Mouse (Mus musculus) intestine, embryonic 15.5 days (tissue): ENCODE results near the gene Vps9d1. TPM values are rescaled to one million over a fixed set of nuclear protein-coding genes. Genes with fewer than 3 reads are reported as not detected.
"Not testable (repeated sequence)": the region's sequence is repeated elsewhere in the genome, so short reads cannot be mapped to it uniquely, and the experiment has no call there.

Experiments
- ATAC-seq: fragments of 200-750 bp; cut with Nextera tagmentation; 2 replicates; pipeline ENCODE4 v1.8.0; 2017; ENCODE audit warnings: moderate TSS enrichment, moderate library complexity
- H3K27ac ChIP-seq: fragments of 300-500 bp; sonication (generic); 2 replicates; pipeline ENCODE4 v1.5.1; 2015; ENCODE audit warnings: mild to moderate bottlenecking, inconsistent platforms
- H3K27me3 ChIP-seq: fragments of 300-500 bp; sonication (generic); replicated peaks from 2 replicates; pipeline ENCODE4 v1.6.1; 2015; ENCODE audit warnings: inconsistent platforms
- H3K36me3 ChIP-seq: fragments of 300-500 bp; sonication (generic); 2 replicates; pipeline ENCODE4 v1.6.1; 2015; ENCODE audit warnings: inconsistent platforms
- H3K4me1 ChIP-seq: fragments of 300-500 bp; sonication (generic); replicated peaks from 2 replicates; pipeline ENCODE4 v1.6.1; 2015; ENCODE audit warnings: inconsistent platforms
- H3K4me2 ChIP-seq: fragments of 300-500 bp; sonication (generic); replicated peaks from 2 replicates; pipeline ENCODE4 v1.6.1; 2015; ENCODE audit warnings: mild to moderate bottlenecking, inconsistent platforms
- H3K4me3 ChIP-seq: fragments of 300-500 bp; sonication (generic); replicated peaks from 2 replicates; pipeline ENCODE4 v1.5.1; 2015; ENCODE audit warnings: inconsistent platforms
- H3K9ac ChIP-seq: fragments of 300-500 bp; sonication (generic); 2 replicates; pipeline ENCODE4 v1.6.1; 2015; ENCODE audit warnings: inconsistent platforms
- H3K9me3 ChIP-seq: fragments of 300-500 bp; sonication (generic); 2 replicates; pipeline ENCODE4 v1.6.1; 2016; ENCODE audit warnings: inconsistent platforms
- WGBS: fragments of 180-500 bp; shearing (Covaris S2); methylation state at CpG from one replicate; pipeline ENCODE4 v1.1.7; 2015; 5-methylcytosine and 5-hydroxymethylcytosine counted together
- polyA plus RNA-seq: library from polyadenylated mRNA; unstranded; fragments of >200 nt; fragmentation: Nextera tagmentation; extraction: Ambion mirVana; gene quantifications from 2 replicates; pipeline ENCODE4 v1.2.1, GENCODE M21; 2015

Gene Vps9d1
- polyA plus RNA-seq, 1 experiment from 2014 or later, result 15.3 TPM

- no peak overlapping the region for H3K4me2 ChIP-seq
- no peak for ATAC-seq
- H3K9ac ChIP-seq, result no peak overlapping the region
- H3K4me3 ChIP-seq, result no peak overlapping the region
- WGBS, result 29% methylated on average over 7 of the region's 7 CpGs
- peaks cover 18% of the 10 kb centered on the region for H3K4me1 ChIP-seq
- H3K27ac ChIP-seq, result no peak overlapping the region
- 0 out of 2 replicates have a peak, but pooled peaks cover 2% of the 10 kb centered on the region for H3K36me3 ChIP-seq
- no peaks in the 10 kb centered on the region for H3K9me3 ChIP-seq
- H3K27me3 ChIP-seq, result peaks cover 22% of the 10 kb centered on the region
Observed at GRCm38 (mm10) chr8:123232553-123232952, 21.6 kb downstream of the Vps9d1 start.

GRCm38 (mm10) chr8:123231742-123232141, 22.4 kb downstream of the Vps9d1 start:
- WGBS, result 51% methylated on average over 5 of the region's 5 CpGs

GRCm38 (mm10) chr8:123230326-123230725, 23.8 kb downstream of the Vps9d1 start:
- WGBS, result 81% methylated on average over 11 of the region's 11 CpGs
- not testable (repeated sequence) for H3K4me3 ChIP-seq, H3K9ac ChIP-seq, ATAC-seq, H3K4me2 ChIP-seq, H3K36me3 ChIP-seq, H3K27ac ChIP-seq, H3K4me1 ChIP-seq, H3K9me3 ChIP-seq
- peaks cover 20% of the 10 kb centered on the region for H3K27me3 ChIP-seq

More at GRCm38 (mm10) chr8:123231742-123232141, 22.4 kb downstream of the Vps9d1 start:
- Histone ChIP-seq H3K27ac (no peak overlapping the region), H3K9ac (no peak overlapping the region), H3K4me1 (peaks cover 15% of the 10 kb centered on the region), H3K4me2 (no peak overlapping the region), H3K36me3 (0 out of 2 replicates have a peak, but pooled peaks cover 2% of the 10 kb centered on the region), H3K27me3 (peaks cover 22% of the 10 kb centered on the region), H3K4me3 (no peak overlapping the region), H3K9me3 (no peaks in the 10 kb centered on the region)
- no peak for ATAC-seq

GRCm38 (mm10) chr8:123228416-123228815, 25.7 kb downstream of the Vps9d1 start:
- Histone ChIP-seq H3K27me3 (peaks cover 2% of the 10 kb centered on the region), H3K4me2 (no peak overlapping the region), H3K36me3 (0 out of 2 replicates have a peak, but pooled peaks cover 2% of the 10 kb centered on the region), H3K4me1 (peaks cover 4% of the 10 kb centered on the region; the same call in 1 of the 2 replicates), H3K9me3 (no peaks in the 10 kb centered on the region), H3K27ac (no peak overlapping the region), H3K9ac (no peak overlapping the region), H3K4me3 (no peak overlapping the region)
- no peak for ATAC-seq
- 97% methylated on average over 1 of the region's 1 CpGs for WGBS

- peak within 1 kb of the TSS; percentile 89 for H3K27ac ChIP-seq
- H3K4me3 ChIP-seq, result peak within 1 kb of the TSS; percentile 81
- H3K27me3 ChIP-seq, result no peaks in the 10 kb centered on the region
- ATAC-seq, result peak; percentile 95
- no peaks in the 10 kb centered on the region for H3K9me3 ChIP-seq
- H3K36me3 ChIP-seq, result 0 out of 2 replicates have a peak, but pooled peaks cover 2% of the 10 kb centered on the region
- peak within 1 kb of the TSS; percentile 90 for H3K9ac ChIP-seq
- WGBS, result 2% methylated on average over 59 of the region's 59 CpGs
- H3K4me2 ChIP-seq, result peak within 1 kb of the TSS; percentile 87
- H3K4me1 ChIP-seq, result peaks cover 4% of the 10 kb centered on the region; the same call in 1 of the 2 replicates
Observed at GRCm38 (mm10) chr8:123224278-123225266, 29.6 kb downstream of the Vps9d1 start, which contains the start of gene Cdk10. Gene Cdk10 (plus strand): TSS chr8:123224842.

DNA sequence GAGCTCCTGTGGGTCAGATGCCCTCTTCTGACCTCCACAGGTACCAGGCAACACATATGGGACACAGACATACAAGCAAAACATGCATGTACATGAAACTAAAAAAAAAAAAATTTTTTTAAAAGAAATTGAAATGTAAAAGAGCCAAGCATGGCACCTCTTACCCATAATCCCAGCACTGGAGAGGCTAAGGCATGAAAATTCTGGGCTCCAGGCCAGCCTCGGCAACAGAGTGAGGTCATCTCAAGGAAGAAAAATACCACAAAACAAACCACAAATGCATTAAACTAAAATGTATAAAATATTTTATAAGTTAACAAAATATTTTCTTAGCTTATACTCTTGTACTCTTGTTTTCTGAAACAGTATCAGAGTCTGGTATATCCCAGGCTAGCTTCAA, 33.2 kb downstream of the Vps9d1 start:
- no peak overlapping the region for H3K4me3 ChIP-seq
- H3K9me3 ChIP-seq, result no peaks in the 10 kb centered on the region
- no peak overlapping the region for H3K4me2 ChIP-seq
- no peaks in the 10 kb centered on the region for H3K36me3 ChIP-seq
- 56% methylated on average over 1 of the region's 1 CpGs for WGBS
- H3K27me3 ChIP-seq, result no peaks in the 10 kb centered on the region
- peaks cover 4% of the 10 kb centered on the region; the same call in 1 of the 2 replicates for H3K4me1 ChIP-seq
- ATAC-seq, result no peak
- H3K27ac ChIP-seq, result no peak overlapping the region
- H3K9ac ChIP-seq, result no peak overlapping the region

DNA sequence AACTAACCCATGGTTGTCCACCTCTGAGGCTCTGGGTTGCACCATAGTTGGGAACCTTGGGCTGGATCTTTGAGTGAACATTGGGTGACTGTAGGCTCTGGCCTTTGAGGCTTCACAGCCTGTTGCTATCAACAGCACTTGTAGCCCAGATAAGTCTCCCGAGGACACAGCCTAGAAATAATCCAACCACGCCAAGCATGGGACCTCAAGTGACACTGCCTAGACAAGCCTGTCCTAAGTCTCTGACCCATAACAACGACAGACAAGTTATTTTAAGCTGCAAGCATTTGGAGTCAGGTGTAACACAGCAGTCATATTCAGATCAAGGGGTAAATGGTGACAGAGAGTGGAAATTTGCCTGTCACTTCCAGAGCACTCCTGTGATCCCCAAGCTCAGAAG, 38.7 kb downstream of the Vps9d1 start:
- no peak for ATAC-seq
- H3K9me3 ChIP-seq, result no peaks in the 10 kb centered on the region
- H3K9ac ChIP-seq, result no peak overlapping the region
- 0 out of 2 replicates have a peak, but pooled peaks cover 1% of the 10 kb centered on the region for H3K36me3 ChIP-seq
- no peaks in the 10 kb centered on the region for H3K27me3 ChIP-seq
- 79% methylated on average over 3 of the region's 3 CpGs for WGBS
- peaks cover 13% of the 10 kb centered on the region for H3K4me1 ChIP-seq
- H3K4me3 ChIP-seq, result no peak overlapping the region
- no peak overlapping the region for H3K27ac ChIP-seq
- no peak overlapping the region for H3K4me2 ChIP-seq

- 15% methylated on average over 22 of the region's 22 CpGs for WGBS
- H3K9ac ChIP-seq, result peak overlapping the region; percentile 92
- ATAC-seq, result peak; percentile 42
- no peaks in the 10 kb centered on the region for H3K9me3 ChIP-seq
- peak overlapping the region; percentile 55; the same call in 1 of the 2 replicates for H3K27ac ChIP-seq
- no peaks in the 10 kb centered on the region for H3K27me3 ChIP-seq
- peak overlapping the region; percentile 89 for H3K4me3 ChIP-seq
- H3K36me3 ChIP-seq, result peaks cover 19% of the 10 kb centered on the region
- H3K4me1 ChIP-seq, result peaks cover 13% of the 10 kb centered on the region
- H3K4me2 ChIP-seq, result peak overlapping the region; percentile 80
Observed at GRCm38 (mm10) chr8:123213118-123213772, 40.9 kb downstream of the Vps9d1 start.

DNA sequence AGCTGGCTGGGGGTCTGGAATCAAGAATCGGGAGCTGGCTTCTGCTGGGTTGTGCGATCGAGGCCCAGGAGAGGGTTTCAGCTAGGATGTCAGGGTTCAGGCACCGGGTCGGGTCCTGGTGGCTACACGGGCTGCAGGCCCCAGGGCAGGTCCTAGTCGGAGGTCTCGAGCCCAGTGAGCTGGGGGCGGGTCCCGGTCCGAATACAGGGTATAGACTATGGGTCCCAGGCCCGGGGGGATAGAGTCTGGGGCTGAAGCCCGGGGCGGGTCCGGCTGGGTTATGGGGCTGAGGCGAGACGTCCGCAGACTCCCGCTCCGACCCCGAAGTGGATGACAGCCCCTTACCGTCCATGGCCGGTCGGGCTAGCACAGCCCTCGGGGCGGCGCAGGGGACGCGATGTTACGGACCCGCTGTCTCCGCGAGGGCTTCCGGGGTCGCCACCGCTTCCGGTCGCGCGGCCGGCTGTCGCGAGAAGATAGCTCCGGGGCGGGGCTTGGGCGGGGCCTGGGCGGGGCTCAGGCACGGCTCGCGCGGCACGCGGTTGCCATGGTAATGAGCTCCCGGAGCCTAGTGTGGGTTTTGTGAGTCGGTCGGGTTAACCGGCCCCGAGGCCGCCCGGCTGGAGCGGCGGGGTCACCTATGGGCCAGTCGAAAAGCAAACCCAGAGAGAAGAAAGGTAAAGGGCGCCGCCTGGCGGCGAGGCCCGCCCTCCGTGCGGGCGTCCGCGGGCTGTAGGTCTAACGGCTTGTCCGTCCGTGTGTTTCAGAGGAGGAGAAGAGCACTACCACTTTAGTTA, 41.6 kb downstream of the Vps9d1 start, which contains the start of the genes Chmp1a and Spata33:
TSS of gene Chmp1a (minus strand) at position 443 of the 797 bp plus-strand sequence.
TSS of gene Spata33 (plus strand) at position 512 of the 797 bp plus-strand sequence.
- H3K9ac ChIP-seq, result peak within 1 kb of the TSS; percentile 92
- peaks cover 13% of the 10 kb centered on the region for H3K4me1 ChIP-seq
- peak within 1 kb of the TSS; percentile 58 for H3K27ac ChIP-seq
- H3K9me3 ChIP-seq, result no peaks in the 10 kb centered on the region
- H3K27me3 ChIP-seq, result no peaks in the 10 kb centered on the region
- ATAC-seq, result peak; percentile 98
- peak within 1 kb of the TSS; percentile 89 for H3K4me3 ChIP-seq
- H3K4me2 ChIP-seq, result peak within 1 kb of the TSS; percentile 80
- WGBS, result 1% methylated on average over 76 of the region's 76 CpGs
- peaks cover 27% of the 10 kb centered on the region for H3K36me3 ChIP-seq

DNA sequence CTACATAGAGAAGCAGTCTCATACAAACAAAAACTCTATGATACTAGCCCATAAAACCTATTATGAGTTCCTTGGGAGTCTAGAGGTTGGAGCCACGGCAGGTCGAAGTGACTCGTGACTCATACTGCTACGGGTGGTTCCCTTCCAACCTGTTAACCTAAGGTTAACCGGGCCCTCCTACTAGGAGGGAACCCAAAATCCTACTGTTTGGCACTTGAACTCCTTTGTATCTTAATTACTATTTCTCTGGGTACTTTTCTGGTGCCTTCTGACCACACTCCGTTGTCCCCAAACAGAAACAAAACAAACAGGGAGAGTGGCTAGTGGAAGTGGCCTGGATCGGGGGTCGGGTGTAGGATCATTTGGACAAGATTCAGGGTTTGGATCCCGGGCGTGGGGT, 42.3 kb downstream of the Vps9d1 start:
- Histone ChIP-seq H3K27ac (0 out of 2 replicates have a peak overlapping the region, but pooled peaks have one; percentile 58), H3K4me1 (peaks cover 13% of the 10 kb centered on the region), H3K4me2 (peak overlapping the region; percentile 80), H3K9me3 (no peaks in the 10 kb centered on the region), H3K9ac (peak overlapping the region; percentile 92), H3K36me3 (peaks cover 32% of the 10 kb centered on the region), H3K4me3 (peak overlapping the region; percentile 89), H3K27me3 (no peaks in the 10 kb centered on the region)
- no peak; the same call in 1 of the 2 replicates for ATAC-seq
- 36% methylated on average over 10 of the region's 10 CpGs for WGBS

GRCm38 (mm10) chr8:123203571-123203970, 50.6 kb downstream of the Vps9d1 start:
- Histone ChIP-seq H3K4me2 (no peak overlapping the region), H3K9me3 (no peaks in the 10 kb centered on the region), H3K27me3 (no peaks in the 10 kb centered on the region), H3K27ac (no peak overlapping the region), H3K4me1 (no peaks in the 10 kb centered on the region), H3K9ac (no peak overlapping the region), H3K4me3 (no peak overlapping the region), H3K36me3 (peaks cover 26% of the 10 kb centered on the region)
- WGBS, result 80% methylated on average over 3 of the region's 3 CpGs
- no peak for ATAC-seq
